Mouse (Mus musculus) kidney, adult 2 months (tissue): Measurements from ENCODE around the gene Myh7. TPM values are rescaled to one million over a fixed set of nuclear protein-coding genes. Genes with fewer than 3 reads are reported as not detected.

Experiments used
- DNase-seq: peaks from one replicate; pipeline ENCODE4 v3.0.0; 2021
- H3K27ac ChIP-seq: fragments of 200-500 bp; 2 replicates; pipeline ENCODE4 v1.5.1; 2012; ENCODE audit warnings: low read depth, low read length, control low read depth, inconsistent platforms; ENCODE audit not compliant: insufficient read depth
- H3K27me3 ChIP-seq: fragments of 200-500 bp; replicated peaks from 2 replicates; pipeline ENCODE4 v1.6.1; 2012; ENCODE audit warnings: mild to moderate bottlenecking, moderate library complexity, low read length, inconsistent platforms; ENCODE audit not compliant: control insufficient read depth, insufficient read depth
- H3K36me3 ChIP-seq: fragments of 200-500 bp; 2 replicates; pipeline ENCODE4 v1.6.1; 2012; ENCODE audit warnings: mild to moderate bottlenecking, moderate library complexity, low read length, inconsistent platforms; ENCODE audit not compliant: control insufficient read depth, insufficient read depth
- H3K4me1 ChIP-seq: fragments of 200-500 bp; 2 replicates; pipeline ENCODE4 v1.6.1; 2011; ENCODE audit warnings: low read length; ENCODE audit not compliant: control insufficient read depth, insufficient read depth
- H3K4me3 ChIP-seq: fragments of 200-500 bp; 2 replicates; pipeline ENCODE4 v1.5.1; 2011; ENCODE audit warnings: mild to moderate bottlenecking, low read depth, low read length, control low read depth; ENCODE audit not compliant: insufficient read depth
- CTCF ChIP-seq: fragments of 200-500 bp; conservative IDR thresholded peaks from 2 replicates; pipeline ENCODE4 v1.5.1; 2011; ENCODE audit warnings: low read depth, mild to moderate bottlenecking, control low read depth, low read length, moderate library complexity, mixed read lengths; ENCODE audit not compliant: insufficient read depth, insufficient read length
- POLR2A ChIP-seq: fragments of 200-500 bp; IDR thresholded peaks from one replicate; pipeline ENCODE4 v1.6.1; 2011; ENCODE audit warnings: low read depth, low read length, control low read depth
- WGBS: fragments of 180-500 bp; shearing (Covaris S2); methylation state at CpG from one replicate; pipeline ENCODE4 v1.1.7; 2018; 5-methylcytosine and 5-hydroxymethylcytosine counted together
- polyA plus RNA-seq: library from polyadenylated mRNA; depleted of rRNA; stranded (reverse); fragments of >200 nt; gene quantifications from 2 replicates; pipeline ENCODE4 v1.2.3, GENCODE M21; 2012

Gene Myh7
- polyA plus RNA-seq, 1 experiment: 5.2 TPM

DNA sequence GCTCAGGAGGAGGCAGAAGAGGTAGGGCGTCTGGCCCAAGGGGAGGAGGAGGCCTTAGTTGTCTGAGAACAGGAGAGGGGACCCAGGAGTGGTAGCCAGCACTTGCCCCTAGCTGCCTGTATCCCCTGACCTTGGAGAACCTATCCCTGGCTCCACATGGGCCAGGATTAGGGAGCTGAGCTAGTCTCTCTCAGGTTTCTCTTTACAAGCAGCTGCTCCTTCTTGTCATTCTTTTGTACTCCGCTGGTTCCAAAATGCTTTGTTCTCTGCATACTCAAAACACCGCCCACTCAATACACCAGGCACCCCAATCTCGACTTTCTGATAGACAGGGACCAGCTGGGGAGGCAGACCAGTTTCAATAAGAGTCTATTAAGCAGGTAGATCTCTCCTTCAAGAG, 2.9 kb upstream of the Myh7 start:
- no peaks in the 10 kb centered on the region for H3K27me3 ChIP-seq
- no peak overlapping the region for H3K27ac ChIP-seq
- no peak for DNase-seq
- no peaks in the 10 kb centered on the region for H3K36me3 ChIP-seq
- no peak overlapping the region for H3K4me3 ChIP-seq
- 66% methylated on average over 4 of the region's 4 CpGs for WGBS
- H3K4me1 ChIP-seq: no peaks in the 10 kb centered on the region
- TF ChIP-seq CTCF: no peak
- TF ChIP-seq POLR2A: no peak

DNA sequence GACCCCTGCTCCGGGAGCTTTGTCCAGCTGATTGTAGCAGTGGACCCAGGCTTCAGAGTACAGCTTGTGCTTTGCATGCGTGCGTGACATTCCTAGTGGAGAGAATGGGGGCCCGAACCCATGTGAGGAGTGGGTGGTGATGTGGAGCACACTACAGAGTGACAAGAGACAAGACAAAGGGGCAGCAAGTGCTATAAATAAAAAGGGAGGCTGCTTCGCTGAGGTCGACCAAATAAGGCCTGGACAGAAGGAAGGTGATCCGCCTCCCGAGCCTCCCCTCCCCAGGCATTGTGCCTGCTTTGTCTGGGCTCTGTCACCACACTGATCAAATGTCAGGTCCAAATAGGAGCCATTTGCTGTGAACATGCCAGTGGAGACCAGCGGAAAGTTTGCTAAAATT, 2.4 kb upstream of the Myh7 start:
- no peaks in the 10 kb centered on the region for H3K27me3 ChIP-seq
- no peak overlapping the region for H3K4me3 ChIP-seq
- H3K36me3 ChIP-seq: no peaks in the 10 kb centered on the region
- no peak for TF ChIP-seq CTCF
- no peak for TF ChIP-seq POLR2A
- DNase-seq: no peak
- H3K4me1 ChIP-seq: no peaks in the 10 kb centered on the region
- no peak overlapping the region for H3K27ac ChIP-seq
- 71% methylated on average over 9 of the region's 9 CpGs for WGBS

DNA sequence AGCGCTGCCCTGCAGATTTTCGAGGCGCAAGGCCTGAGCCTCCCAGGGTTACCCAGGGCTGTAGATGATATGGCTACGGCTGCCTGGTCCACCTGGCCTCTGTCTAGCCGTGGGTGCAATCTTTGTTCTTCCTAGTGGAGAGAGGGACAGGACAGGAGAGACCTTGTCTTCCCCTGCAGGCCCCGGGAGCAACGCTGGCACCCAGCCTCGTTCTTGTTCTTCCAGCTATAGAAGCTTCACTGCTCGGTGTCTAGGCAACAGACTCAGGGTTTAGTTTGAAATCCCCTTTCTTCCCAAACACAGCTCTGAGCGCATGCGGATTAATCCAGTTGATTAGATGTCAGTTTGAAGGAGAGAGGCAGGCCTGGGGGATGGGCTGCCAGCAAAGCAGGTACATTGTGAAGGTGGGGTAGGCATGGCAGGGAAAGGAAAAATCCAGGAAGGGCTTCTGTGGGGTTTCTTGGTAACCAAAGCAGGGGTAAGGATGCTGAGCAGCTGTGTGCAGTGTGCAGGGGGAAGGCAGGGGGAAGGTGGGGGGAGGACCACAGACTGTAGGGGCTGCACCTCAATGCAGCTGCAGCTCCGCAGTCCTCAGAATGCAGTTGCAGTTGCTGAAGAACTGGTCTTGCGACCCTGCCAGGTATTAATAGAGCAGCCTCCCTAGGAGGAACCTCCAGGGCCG, 1.2 kb upstream of the Myh7 start:
- no peaks in the 10 kb centered on the region for H3K36me3 ChIP-seq
- H3K27ac ChIP-seq: no peak overlapping the region
- no peak overlapping the region for H3K4me3 ChIP-seq
- no peaks in the 10 kb centered on the region for H3K27me3 ChIP-seq
- WGBS: 70% methylated on average over 14 of the region's 14 CpGs
- no peak for DNase-seq
- H3K4me1 ChIP-seq: no peaks in the 10 kb centered on the region
- TF ChIP-seq POLR2A (no peak), CTCF (no peak)

DNA sequence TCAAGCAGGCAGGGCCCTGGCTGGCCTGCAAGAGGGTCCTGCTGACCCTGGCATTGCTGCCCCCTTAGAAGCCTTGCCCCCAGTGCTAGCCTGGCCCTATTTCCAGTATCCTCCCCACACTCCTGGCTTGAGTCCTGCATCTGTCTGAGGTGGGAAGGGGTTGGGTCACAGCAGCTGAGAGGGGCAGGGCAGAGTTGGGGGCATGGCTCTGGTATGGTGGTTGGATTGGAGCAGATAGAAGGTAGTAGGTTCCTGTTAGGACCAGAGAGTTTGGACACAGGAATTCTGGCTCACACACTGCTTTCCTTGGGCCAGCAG, 402 bp upstream of the Myh7 start:
- Histone ChIP-seq H3K36me3 (no peaks in the 10 kb centered on the region), H3K4me3 (no peak overlapping the region), H3K27me3 (no peaks in the 10 kb centered on the region), H3K27ac (no peak overlapping the region), H3K4me1 (no peaks in the 10 kb centered on the region)
- no peak for TF ChIP-seq POLR2A
- TF ChIP-seq CTCF: no peak
- DNase-seq: no peak

DNA sequence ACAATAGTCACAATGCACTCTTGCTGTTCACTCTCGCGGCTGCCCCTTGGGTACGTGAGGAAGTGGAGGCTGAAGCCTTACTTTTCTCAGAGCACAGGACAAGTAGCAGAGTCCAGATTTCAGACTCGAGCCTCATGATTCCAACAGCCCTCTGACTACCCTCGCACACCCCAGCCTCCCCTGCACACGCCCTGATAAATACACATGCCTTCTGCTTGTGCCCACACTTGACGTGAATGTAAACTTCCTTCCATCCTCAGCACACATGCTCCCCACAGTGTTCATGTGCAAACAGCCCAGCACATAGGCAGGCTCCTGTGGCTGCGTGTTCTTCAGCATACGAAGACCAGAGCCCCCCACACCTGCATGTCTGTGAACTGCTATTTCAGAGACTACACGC, 790 bp downstream of the Myh7 start:
- no peak for TF ChIP-seq POLR2A
- TF ChIP-seq CTCF: no peak
- DNase-seq: no peak
- Histone ChIP-seq H3K36me3 (no peaks in the 10 kb centered on the region), H3K27me3 (no peaks in the 10 kb centered on the region), H3K4me3 (no peak overlapping the region), H3K4me1 (no peaks in the 10 kb centered on the region), H3K27ac (no peak overlapping the region)
- 84% methylated on average over 10 of the region's 10 CpGs for WGBS

DNA sequence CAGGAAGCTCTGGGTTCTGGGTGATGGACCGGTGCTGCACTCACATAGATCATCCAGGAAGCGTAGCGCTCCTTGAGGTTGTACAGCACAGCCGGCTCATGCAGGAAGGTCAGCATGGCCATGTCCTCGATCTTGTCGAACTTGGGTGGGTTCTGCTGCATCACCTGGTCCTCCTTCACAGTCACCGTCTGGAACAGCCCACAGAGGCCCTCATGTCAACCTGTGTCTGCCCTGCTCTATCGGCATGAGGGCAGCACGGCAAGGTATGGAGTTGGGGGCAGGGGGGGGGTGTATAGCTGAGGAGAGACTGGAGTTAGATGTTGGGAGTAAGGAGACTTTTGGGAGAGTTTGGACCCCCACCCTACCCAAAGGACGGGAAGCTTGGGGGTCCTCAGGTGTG, 2.2 kb downstream of the Myh7 start:
- WGBS: 83% methylated on average over 10 of the region's 10 CpGs
- DNase-seq: no peak
- no peaks in the 10 kb centered on the region for H3K36me3 ChIP-seq
- no peaks in the 10 kb centered on the region for H3K4me1 ChIP-seq
- TF ChIP-seq POLR2A (no peak), CTCF (no peak)
- H3K27me3 ChIP-seq: no peaks in the 10 kb centered on the region
- no peak overlapping the region for H3K27ac ChIP-seq
- no peak overlapping the region for H3K4me3 ChIP-seq

DNA sequence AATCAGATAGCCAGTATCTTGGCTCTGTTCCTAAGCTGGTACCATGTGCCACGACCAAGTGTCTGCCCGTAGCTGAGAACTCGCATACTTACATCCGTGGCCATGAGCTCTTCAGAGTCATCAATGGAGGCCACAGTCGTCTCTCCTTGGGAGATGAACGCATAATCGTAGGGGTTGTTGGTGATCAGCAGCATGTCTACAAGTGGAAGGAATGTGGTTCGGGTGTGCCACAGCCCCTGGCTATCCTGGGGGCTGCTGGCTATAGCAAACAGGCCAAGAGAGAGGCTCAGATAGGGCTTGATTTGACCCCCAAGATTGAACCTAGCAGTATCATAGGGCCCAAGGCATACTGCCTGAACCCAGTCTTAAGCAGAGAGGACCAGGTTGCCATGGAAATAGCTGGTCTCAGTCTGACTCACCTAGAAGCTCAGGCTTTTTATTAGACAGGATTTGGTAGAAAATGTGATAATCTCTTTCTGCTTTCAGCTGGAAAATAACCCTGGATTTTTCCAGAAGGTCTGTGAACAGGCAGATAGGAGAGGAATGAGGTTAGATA, 4.5 kb downstream of the Myh7 start:
- DNase-seq: no peak
- Histone ChIP-seq H3K36me3 (no peaks in the 10 kb centered on the region), H3K27ac (no peak overlapping the region), H3K4me3 (no peak overlapping the region), H3K4me1 (no peaks in the 10 kb centered on the region), H3K27me3 (no peaks in the 10 kb centered on the region)
- WGBS: 87% methylated on average over 8 of the region's 8 CpGs
- no peak for TF ChIP-seq POLR2A
- no peak for TF ChIP-seq CTCF
